Mouse (Mus musculus) retina, postnatal 1 day (tissue): Measurements from ENCODE around the gene Ddx3x.
"Not testable (repeated sequence)": the region's sequence is repeated elsewhere in the genome, so short reads cannot be mapped to it uniquely, and the experiment has no call there.

Experiments used
- DNase-seq: peaks from one replicate; pipeline ENCODE4 v3.0.0-alpha.2; 2012

Gene Ddx3x

GRCm38 (mm10) chrX:13281329-13282088 is 739 bp downstream of the Ddx3x start:
- DNase-seq: peak; percentile 91

GRCm38 (mm10) chrX:13282089-13282850 is 1.5 kb downstream of the Ddx3x start:
- no peak for DNase-seq

GRCm38 (mm10) chrX:13285772-13286171 is 5.0 kb downstream of the Ddx3x start:
- no peak for DNase-seq

GRCm38 (mm10) chrX:13294505-13295228 is 13.9 kb downstream of the Ddx3x start:
- peak; percentile 24 for DNase-seq

GRCm38 (mm10) chrX:13295229-13295571 is 14.4 kb downstream of the Ddx3x start:
- no peak for DNase-seq

GRCm38 (mm10) chrX:13296241-13296640 is 15.5 kb downstream of the Ddx3x start:
- DNase-seq: not testable (repeated sequence)

- DNase-seq: no peak
Measured at GRCm38 (mm10) chrX:13306190-13306589, 25.4 kb downstream of the Ddx3x start.

GRCm38 (mm10) chrX:13311396-13311795 is 30.6 kb downstream of the Ddx3x start:
- no peak for DNase-seq

- no peak for DNase-seq
Measured at GRCm38 (mm10) chrX:13329611-13330010, 48.8 kb downstream of the Ddx3x start.
